ENCODE assay signal across 14 mouse cellular contexts in the genomic region with DNA sequence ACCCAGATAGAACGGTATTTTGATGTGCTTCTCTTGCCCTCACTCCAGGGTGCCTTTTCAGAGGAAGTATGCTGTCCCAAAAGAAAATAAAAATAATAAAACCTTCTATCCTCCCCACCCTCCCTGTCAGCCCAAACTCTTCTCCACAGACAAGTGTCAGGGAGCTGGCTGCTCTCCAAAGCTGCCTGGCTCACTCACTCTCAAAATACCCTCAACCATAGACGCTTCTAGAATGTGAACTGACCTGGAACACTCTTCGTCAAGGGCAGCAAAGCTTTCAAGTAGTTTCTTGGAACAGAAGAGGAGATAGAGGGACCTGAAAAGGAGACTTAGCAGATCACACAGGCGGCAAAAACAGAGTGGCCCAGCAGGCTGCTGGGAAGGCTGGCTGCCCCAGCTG.
A peak's percentile ranks its signal among the peaks of the same experiment; 100 is the strongest.
DNase-seq lines count a peak whose midpoint lies in the region; ATAC-seq and TF ChIP-seq lines count a peak whose summit lies in the region.
"Had no signal": no experiment of that assay in that cellular context is flagged by ENCODE, and none has a peak within 500 bp of the region (broad histone marks: within the 10 kb centered on the region; RNA-seq: fewer than 3 reads in every experiment).

No protein-coding gene starts in this region.

- DNase-seq in heart, adult 18-20 months: peak; percentile 47 to 53
- no peak for DNase-seq in heart, adult 11 months
- no peak for DNase-seq in midbrain, embryonic 10.5 days (ENCODE audit: low spot score)
- peak; percentile 60 for DNase-seq in heart, postnatal 0 days (ENCODE audit: low spot score)
- peak; percentile 9 for DNase-seq in lung, postnatal 25 days (ENCODE audit: low spot score)
- DNase-seq in urinary bladder, postnatal 14 days (ENCODE audit: low spot score): no peak
- DNase-seq in urinary bladder, postnatal 36 days (ENCODE audit: low spot score in 2 of 2): no peak
- DNase-seq: cerebellum, postnatal 36 days; gastrocnemius, postnatal 10 days had no signal

- H3K9me3 ChIP-seq in midbrain, embryonic 10.5 days (replicated peaks): no peaks in the 10 kb centered on the region
- H3K9me3 ChIP-seq in midbrain, embryonic 15.5 days: no peaks in the 10 kb centered on the region
- H3K9me3 ChIP-seq in heart, postnatal 0 days (replicated peaks; ENCODE audit: control insufficient read depth, low read length): no peaks in the 10 kb centered on the region
- H3K9me3 ChIP-seq: liver, embryonic 15.5 days had no signal

- 58% methylated on average over 4 of the region's 4 CpGs for WGBS in midbrain, embryonic 10.5 days
- 38% methylated on average over 4 of the region's 4 CpGs for WGBS in midbrain, embryonic 15.5 days
- WGBS in heart, postnatal 0 days: 24% methylated on average over 4 of the region's 4 CpGs

- H3K36me3 ChIP-seq in midbrain, embryonic 10.5 days: no peaks in the 10 kb centered on the region
- no peaks in the 10 kb centered on the region for H3K36me3 ChIP-seq in midbrain, embryonic 15.5 days (replicated peaks)
- H3K36me3 ChIP-seq in heart, postnatal 0 days (replicated peaks; ENCODE audit: control insufficient read depth, insufficient read depth, low read length): no peaks in the 10 kb centered on the region
- H3K36me3 ChIP-seq: liver, embryonic 15.5 days had no signal

- TF ChIP-seq CTCF in heart, postnatal 0 days (IDR thresholded peaks at IDR 0.05; ENCODE audit: low read depth): no peak

- H3K4me2 ChIP-seq in midbrain, embryonic 15.5 days: no peak overlapping the region
- no peak overlapping the region for H3K4me2 ChIP-seq in heart, postnatal 0 days (ENCODE audit: low read depth, low read length)
- H3K4me2 ChIP-seq: liver, embryonic 15.5 days had no signal

- H3K9ac ChIP-seq in midbrain, embryonic 15.5 days: no peak overlapping the region
- no peak overlapping the region for H3K9ac ChIP-seq in heart, postnatal 0 days (replicated peaks; ENCODE audit: low read depth, low read length)
- H3K9ac ChIP-seq: liver, embryonic 15.5 days had no signal

- H3K27ac ChIP-seq in midbrain, embryonic 10.5 days (replicated peaks): peak overlapping the region; percentile 49; the same call in 1 of the 2 replicates
- H3K27ac ChIP-seq in midbrain, embryonic 15.5 days: no peak overlapping the region
- peak overlapping the region; percentile 63 for H3K27ac ChIP-seq in heart, postnatal 0 days (ENCODE audit: low read depth)
- H3K27ac ChIP-seq: liver, embryonic 15.5 days had no signal

- ATAC-seq in midbrain, embryonic 15.5 days (replicated peaks): no peak
- ATAC-seq in heart, postnatal 0 days (ENCODE audit: insufficient read depth, low read depth): peak; percentile 63
- ATAC-seq: inflammation-experienced regulatory T-cells, adult 6 months; Patski had no signal

- H3K4me1 ChIP-seq in midbrain, embryonic 10.5 days: peaks cover 23% of the 10 kb centered on the region
- H3K4me1 ChIP-seq in midbrain, embryonic 15.5 days: no peaks in the 10 kb centered on the region
- H3K4me1 ChIP-seq in heart, postnatal 0 days (ENCODE audit: control insufficient read depth, insufficient read depth): peaks cover 15% of the 10 kb centered on the region
- H3K4me1 ChIP-seq: liver, embryonic 15.5 days had no signal

- peaks cover 5% of the 10 kb centered on the region; the same call in 1 of the 2 replicates for H3K27me3 ChIP-seq in midbrain, embryonic 10.5 days (ENCODE audit: low read depth, poor library complexity, severe bottlenecking)
- no peaks in the 10 kb centered on the region for H3K27me3 ChIP-seq in midbrain, embryonic 15.5 days (replicated peaks)
- no peaks in the 10 kb centered on the region for H3K27me3 ChIP-seq in heart, postnatal 0 days (ENCODE audit: control insufficient read depth, insufficient read depth, low read length)
- H3K27me3 ChIP-seq: liver, embryonic 15.5 days; Patski had no signal

- H3K4me3 ChIP-seq in midbrain, embryonic 10.5 days: no peak overlapping the region
- H3K4me3 ChIP-seq in midbrain, embryonic 15.5 days: no peak overlapping the region
- H3K4me3 ChIP-seq in heart, postnatal 0 days (ENCODE audit: low read depth, low read length): no peak overlapping the region
- H3K4me3 ChIP-seq: erythroblast, embryonic 14.5 days; liver, embryonic 15.5 days had no signal

- TF ChIP-seq EP300 in heart, postnatal 0 days (IDR thresholded peaks at IDR 0.05; ENCODE audit: low read depth): no peak

Comparison
In these comparisons a context has a peak if more than half of its experiments do, and no peak if none do; other contexts are left out.
1. DNase-seq: peak in heart, adult 18-20 months (2 of 2), heart, postnatal 0 days (single experiment) and lung, postnatal 25 days (single experiment); none in heart, adult 11 months (single experiment), midbrain, embryonic 10.5 days (single experiment), urinary bladder, postnatal 14 days (single experiment) and urinary bladder, postnatal 36 days (0 of 2).